Mouse (Mus musculus): Measurements from ENCODE around the gene Ap3m1. TPM values are rescaled to one million over a fixed set of nuclear protein-coding genes. Genes with fewer than 3 reads are reported as not detected.

The Ap3m1 gene
- polyA plus RNA-seq, 1 experiment from 2014 or later, result 73.2 TPM

- Histone ChIP-seq H3K4me1 (replicated peaks) (no peaks in the 10 kb centered on the region), H3K36me3 (no peaks in the 10 kb centered on the region), H3K4me3 (no peak overlapping the region), H3K27me3 (no peaks in the 10 kb centered on the region), H3K4me2 (no peak overlapping the region), H3K27ac (replicated peaks) (no peak overlapping the region), H3K9ac (no peak overlapping the region), H3K9me3 (no peaks in the 10 kb centered on the region)
- 98% methylated on average over 2 of the region's 2 CpGs for whole genome bisulfite sequencing
- no peak for ATAC-seq (ENCODE audit: low FRiP score, low read depth)
Observed at GRCm38 (mm10) chr14:20995497-20995896, 56.8 kb downstream of the Ap3m1 start.

GRCm38 (mm10) chr14:20994475-20994874 lies 57.8 kb downstream of the Ap3m1 start:
- Histone ChIP-seq H3K27me3 (no peaks in the 10 kb centered on the region), H3K4me3 (no peak overlapping the region), H3K4me2 (no peak overlapping the region), H3K36me3 (no peaks in the 10 kb centered on the region), H3K9me3 (no peaks in the 10 kb centered on the region), H3K9ac (no peak overlapping the region), H3K4me1 (replicated peaks) (no peaks in the 10 kb centered on the region), H3K27ac (replicated peaks) (no peak overlapping the region)
- ATAC-seq (ENCODE audit: low FRiP score, low read depth), result no peak
- 66% methylated on average over 3 of the region's 3 CpGs for WGBS

GRCm38 (mm10) chr14:20993067-20993691 lies 59.1 kb downstream of the Ap3m1 start:
- ATAC-seq (ENCODE audit: low FRiP score, low read depth), result no peak
- H3K27me3 ChIP-seq, result no peaks in the 10 kb centered on the region
- no peak overlapping the region for H3K4me3 ChIP-seq
- H3K9ac ChIP-seq, result no peak overlapping the region
- no peak overlapping the region for H3K4me2 ChIP-seq
- H3K9me3 ChIP-seq, result no peaks in the 10 kb centered on the region
- no peaks in the 10 kb centered on the region for H3K4me1 ChIP-seq (replicated peaks)
- no peak overlapping the region for H3K27ac ChIP-seq (replicated peaks)
- H3K36me3 ChIP-seq, result no peaks in the 10 kb centered on the region
- 54% methylated on average over 3 of the region's 3 CpGs for WGBS

- 92% methylated on average over 1 of the region's 1 CpGs for WGBS
- no peaks in the 10 kb centered on the region for H3K9me3 ChIP-seq
- no peak overlapping the region for H3K27ac ChIP-seq (replicated peaks)
- no peak overlapping the region for H3K9ac ChIP-seq
- 0 out of 2 replicates have a peak, but pooled peaks cover 3% of the 10 kb centered on the region for H3K36me3 ChIP-seq
- no peak for ATAC-seq (ENCODE audit: low FRiP score, low read depth)
- no peak overlapping the region for H3K4me3 ChIP-seq
- H3K4me1 ChIP-seq (replicated peaks), result no peaks in the 10 kb centered on the region
- no peak overlapping the region for H3K4me2 ChIP-seq
- no peaks in the 10 kb centered on the region for H3K27me3 ChIP-seq
Observed at GRCm38 (mm10) chr14:20991492-20991891, 60.8 kb downstream of the Ap3m1 start.

GRCm38 (mm10) chr14:20985482-20985881 lies 66.8 kb downstream of the Ap3m1 start:
- no peaks in the 10 kb centered on the region for H3K4me1 ChIP-seq (replicated peaks)
- no peak overlapping the region for H3K4me3 ChIP-seq
- H3K4me2 ChIP-seq, result no peak overlapping the region
- no peak for ATAC-seq (ENCODE audit: low FRiP score, low read depth)
- no peaks in the 10 kb centered on the region for H3K9me3 ChIP-seq
- 0 out of 2 replicates have a peak, but pooled peaks cover 3% of the 10 kb centered on the region for H3K36me3 ChIP-seq
- no peaks in the 10 kb centered on the region for H3K27me3 ChIP-seq
- H3K9ac ChIP-seq, result no peak overlapping the region
- H3K27ac ChIP-seq (replicated peaks), result no peak overlapping the region
- WGBS, result 54% methylated on average over 3 of the region's 3 CpGs

GRCm38 (mm10) chr14:20983832-20984231 lies 68.5 kb downstream of the Ap3m1 start:
- no peak for ATAC-seq (ENCODE audit: low FRiP score, low read depth)
- Histone ChIP-seq H3K27me3 (no peaks in the 10 kb centered on the region), H3K36me3 (0 out of 2 replicates have a peak, but pooled peaks cover 3% of the 10 kb centered on the region), H3K4me1 (replicated peaks) (no peaks in the 10 kb centered on the region), H3K27ac (replicated peaks) (no peak overlapping the region), H3K4me2 (no peak overlapping the region), H3K4me3 (no peak overlapping the region), H3K9ac (no peak overlapping the region), H3K9me3 (no peaks in the 10 kb centered on the region)
- 52% methylated on average over 2 of the region's 2 CpGs for WGBS

Other genes starting within 250 kb of the Ap3m1 start
- gene Plau, start 215.8 kb downstream of the Ap3m1 start, polyA plus RNA-seq (2015; fragmentation: Nextera tagmentation; extraction: Ambion mirVana), result 0.21 and 0.26 TPM in 2 replicates
- 15.5 and 16.2 TPM in 2 replicates for gene Vcl, start 123.1 kb downstream of the Ap3m1 start, polyA plus RNA-seq (2015; fragmentation: Nextera tagmentation; extraction: Ambion mirVana)
- gene Adk, start 66 bp upstream of the Ap3m1 start, polyA plus RNA-seq (2015; fragmentation: Nextera tagmentation; extraction: Ambion mirVana), result 40.4 and 47.6 TPM in 2 replicates

All from hindbrain, embryonic 15.5 days (tissue).